Mouse (Mus musculus) brain, embryonic 14.5 days (tissue): ENCODE results near the gene Hnrnph1.

ENCODE experiments used
- CTCF ChIP-seq: fragments of 200-500 bp; IDR thresholded peaks from 2 replicates; pipeline ENCODE4 v1.5.1; 2012; ENCODE audit warnings: inconsistent platforms, mild to moderate bottlenecking, moderate library complexity, borderline replicate concordance; ENCODE audit not compliant: insufficient read depth, insufficient read length; ENCODE audit errors: extremely low read depth
- POLR2A ChIP-seq: fragments of 200-500 bp; IDR thresholded peaks from 2 replicates; pipeline ENCODE4 v1.6.1; 2012; ENCODE audit warnings: mild to moderate bottlenecking, inconsistent platforms, borderline replicate concordance; ENCODE audit not compliant: poor library complexity, insufficient read depth, insufficient read length, severe bottlenecking; ENCODE audit errors: extremely low read depth

DNA sequence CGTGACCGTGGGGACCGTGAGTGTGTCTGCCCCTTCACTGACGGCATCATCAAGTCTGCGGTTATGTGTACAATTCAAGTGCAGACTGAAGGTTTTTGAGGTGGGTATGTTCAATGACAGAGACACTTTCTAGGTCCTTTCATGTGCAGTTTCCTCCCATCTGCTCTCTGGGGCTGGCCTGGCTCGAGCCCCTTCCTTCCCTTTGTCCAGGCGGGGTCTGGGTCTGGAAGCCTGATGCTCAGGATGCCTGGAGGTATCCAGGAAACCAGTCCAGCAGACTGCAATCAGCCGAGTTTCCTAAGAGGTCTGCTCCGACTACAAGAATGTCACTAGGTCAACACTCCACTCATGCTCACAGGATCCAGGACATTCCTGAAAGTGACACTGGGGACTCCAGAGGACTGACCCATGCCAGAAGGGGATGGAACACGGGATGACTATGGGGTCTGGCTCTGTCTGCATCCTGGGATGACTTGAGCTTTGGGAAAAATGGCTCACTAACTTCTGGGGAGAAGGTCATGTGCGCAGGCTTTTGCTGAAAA lies 20.0 kb downstream of the Hnrnph1 start:
- TF ChIP-seq CTCF (no peak), POLR2A (no peak)
